Mouse (Mus musculus) liver, embryonic 15.5 days (tissue): ENCODE results near the gene Slc7a11. TPM values are rescaled to one million over a fixed set of nuclear protein-coding genes. Genes with fewer than 3 reads are reported as not detected.

Source experiments
- ATAC-seq: fragments of 200-750 bp; cut with Nextera tagmentation; 2 replicates; pipeline ENCODE4 v1.8.0; 2017; ENCODE audit warnings: moderate number of reproducible peaks, mild to moderate bottlenecking, moderate library complexity; ENCODE audit not compliant: insufficient read depth
- H3K27ac ChIP-seq: fragments of 300-500 bp; sonication (generic); replicated peaks from 2 replicates; pipeline ENCODE4 v1.5.1; 2015; ENCODE audit warnings: mild to moderate bottlenecking, inconsistent platforms
- H3K27me3 ChIP-seq: fragments of 300-500 bp; sonication (generic); 2 replicates; pipeline ENCODE4 v1.6.1; 2015; ENCODE audit warnings: mild to moderate bottlenecking, inconsistent platforms
- H3K36me3 ChIP-seq: fragments of 300-500 bp; sonication (generic); replicated peaks from 2 replicates; pipeline ENCODE4 v1.6.1; 2015; ENCODE audit warnings: moderate library complexity, mild to moderate bottlenecking, inconsistent platforms
- H3K4me1 ChIP-seq: fragments of 300-500 bp; sonication (generic); replicated peaks from 2 replicates; pipeline ENCODE4 v1.6.1; 2015; ENCODE audit warnings: inconsistent platforms
- H3K4me2 ChIP-seq: fragments of 300-500 bp; sonication (generic); 2 replicates; pipeline ENCODE4 v1.6.1; 2015; ENCODE audit warnings: moderate library complexity, mild to moderate bottlenecking, inconsistent platforms
- H3K4me3 ChIP-seq: fragments of 300-500 bp; sonication (generic); replicated peaks from 2 replicates; pipeline ENCODE4 v1.5.1; 2015; ENCODE audit warnings: mild to moderate bottlenecking, inconsistent platforms
- H3K9ac ChIP-seq: fragments of 300-500 bp; sonication (generic); 2 replicates; pipeline ENCODE4 v1.6.1; 2015; ENCODE audit warnings: moderate library complexity, mild to moderate bottlenecking, inconsistent platforms
- H3K9me3 ChIP-seq: fragments of 300-500 bp; sonication (generic); replicated peaks from 2 replicates; pipeline ENCODE4 v1.6.1; 2016; ENCODE audit warnings: inconsistent platforms
- WGBS: fragments of 180-500 bp; shearing (Covaris S2); methylation state at CpG from one replicate; pipeline ENCODE4 v1.1.7; 2015; ENCODE audit warnings: mixed read lengths; ENCODE audit not compliant: insufficient replicate concordance; 5-methylcytosine and 5-hydroxymethylcytosine counted together
- polyA plus RNA-seq: library from polyadenylated mRNA; unstranded; fragments of >200 nt; fragmentation: Nextera tagmentation; extraction: Ambion mirVana; gene quantifications from 2 replicates; pipeline ENCODE4 v1.2.1, GENCODE M21; 2015

Gene Slc7a11
- polyA plus RNA-seq, 1 experiment from 2014 or later: 0.13 TPM

- Histone ChIP-seq H3K4me1 (no peaks in the 10 kb centered on the region), H3K27ac (no peak overlapping the region), H3K9me3 (no peaks in the 10 kb centered on the region), H3K27me3 (no peaks in the 10 kb centered on the region), H3K9ac (no peak overlapping the region), H3K4me3 (no peak overlapping the region), H3K4me2 (no peak overlapping the region), H3K36me3 (no peaks in the 10 kb centered on the region)
- 61% methylated on average over 4 of the region's 4 CpGs for WGBS
- ATAC-seq: no peak
These were observed 459.8 kb downstream of the Slc7a11 start for GRCm38 (mm10) chr3:49983429-49984268.

DNA sequence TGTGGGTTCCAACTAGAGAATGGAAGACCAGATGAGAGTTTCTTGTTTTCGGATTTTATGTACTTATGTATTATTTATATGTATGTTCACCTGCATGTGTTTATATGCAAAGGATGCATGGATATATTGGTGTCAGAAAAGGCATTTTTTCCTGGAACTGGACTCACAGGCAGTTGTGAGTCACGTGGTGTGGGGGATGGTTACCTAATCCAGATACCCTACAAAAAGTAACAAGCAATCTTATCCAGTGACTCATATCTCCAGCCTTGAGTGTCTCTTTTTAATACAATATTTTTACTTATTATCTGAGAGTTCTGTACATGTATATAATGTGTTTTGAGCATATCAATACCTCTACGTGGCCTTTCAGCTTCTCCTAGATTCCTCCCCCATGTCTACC, 469.4 kb downstream of the Slc7a11 start:
- no peaks in the 10 kb centered on the region for H3K27me3 ChIP-seq
- ATAC-seq: no peak
- H3K27ac ChIP-seq: no peak overlapping the region
- WGBS: 56% methylated on average over 3 of the region's 3 CpGs
- no peak overlapping the region for H3K4me2 ChIP-seq
- H3K36me3 ChIP-seq: no peaks in the 10 kb centered on the region
- H3K9me3 ChIP-seq: no peaks in the 10 kb centered on the region
- H3K9ac ChIP-seq: no peak overlapping the region
- no peak overlapping the region for H3K4me3 ChIP-seq
- no peaks in the 10 kb centered on the region for H3K4me1 ChIP-seq

DNA sequence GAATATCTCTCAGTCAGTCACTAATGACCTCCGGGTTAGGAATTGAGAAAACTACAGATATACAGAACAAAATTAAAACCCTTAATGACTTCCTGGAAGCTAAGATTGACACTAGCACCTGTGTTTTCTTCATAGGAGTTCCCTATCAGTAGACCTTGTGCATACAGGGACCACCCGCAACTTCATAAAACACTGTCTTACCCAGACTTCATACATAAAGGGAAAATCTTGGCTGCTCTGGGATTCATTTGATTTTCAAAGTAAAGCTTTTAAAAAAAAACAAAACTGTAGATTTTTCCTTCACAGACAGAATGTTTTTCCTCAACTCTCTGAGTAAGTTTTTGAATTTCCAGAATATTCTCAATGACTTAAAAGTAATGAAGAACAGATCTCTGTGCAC, 477.8 kb downstream of the Slc7a11 start:
- Histone ChIP-seq H3K9ac (no peak overlapping the region), H3K4me1 (no peaks in the 10 kb centered on the region), H3K27ac (no peak overlapping the region), H3K27me3 (no peaks in the 10 kb centered on the region), H3K36me3 (no peaks in the 10 kb centered on the region), H3K9me3 (no peaks in the 10 kb centered on the region), H3K4me3 (no peak overlapping the region), H3K4me2 (no peak overlapping the region)
- no peak for ATAC-seq
- 69% methylated on average over 2 of the region's 2 CpGs for WGBS

DNA sequence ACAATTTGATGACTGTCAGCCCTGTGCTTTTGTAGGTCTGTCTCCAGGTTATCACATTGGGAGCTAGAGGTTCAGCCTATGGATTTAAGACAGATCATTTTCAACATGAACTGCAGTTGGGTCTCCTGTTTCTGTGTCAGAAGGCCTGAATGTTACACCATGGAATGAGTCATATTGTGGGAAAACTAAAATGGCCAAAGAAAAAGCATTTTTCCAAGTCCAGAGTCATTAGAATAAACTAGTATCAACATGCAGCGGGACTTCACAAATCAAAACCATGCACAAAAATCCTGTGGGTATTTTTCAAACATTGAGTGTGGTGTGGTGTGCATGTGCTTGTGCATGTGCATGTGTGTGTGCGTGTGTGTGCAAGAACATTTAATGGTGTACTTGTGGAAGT, 482.8 kb downstream of the Slc7a11 start:
- no peaks in the 10 kb centered on the region for H3K4me1 ChIP-seq
- no peaks in the 10 kb centered on the region for H3K27me3 ChIP-seq
- H3K9me3 ChIP-seq: no peaks in the 10 kb centered on the region
- no peak overlapping the region for H3K27ac ChIP-seq
- no peak overlapping the region for H3K4me2 ChIP-seq
- H3K9ac ChIP-seq: no peak overlapping the region
- H3K36me3 ChIP-seq: no peaks in the 10 kb centered on the region
- H3K4me3 ChIP-seq: no peak overlapping the region
- WGBS: 59% methylated on average over 2 of the region's 2 CpGs
- no peak for ATAC-seq

- ATAC-seq: no peak
- no peak overlapping the region for H3K27ac ChIP-seq
- 27% methylated on average over 2 of the region's 2 CpGs for WGBS
These were observed 496.6 kb downstream of the Slc7a11 start for GRCm38 (mm10) chr3:49946845-49947244.

DNA sequence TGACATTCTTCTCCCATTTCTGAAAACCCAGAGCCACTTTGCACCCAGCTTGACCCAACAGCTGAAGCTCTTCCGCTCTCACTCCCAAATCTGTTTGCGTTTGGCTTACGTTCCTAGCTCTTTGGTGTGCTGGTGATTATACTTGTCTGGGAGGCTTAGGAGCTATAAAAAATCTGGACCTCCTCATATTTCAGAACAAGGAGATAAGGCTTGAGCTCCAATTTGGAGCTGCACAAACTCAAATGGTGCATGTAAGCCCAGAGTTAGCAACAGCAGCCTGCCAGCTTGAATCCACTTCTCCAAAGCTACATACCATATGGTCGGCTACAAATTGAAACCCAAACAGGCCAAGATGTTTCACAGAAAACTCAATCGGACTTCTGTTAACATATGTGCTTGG, 498.6 kb downstream of the Slc7a11 start:
- 64% methylated on average over 5 of the region's 5 CpGs for WGBS
- Histone ChIP-seq H3K36me3 (no peaks in the 10 kb centered on the region), H3K9me3 (no peaks in the 10 kb centered on the region), H3K4me2 (no peak overlapping the region), H3K27ac (no peak overlapping the region), H3K4me3 (no peak overlapping the region), H3K9ac (no peak overlapping the region), H3K4me1 (no peaks in the 10 kb centered on the region), H3K27me3 (no peaks in the 10 kb centered on the region)
- no peak for ATAC-seq

More at GRCm38 (mm10) chr3:49946845-49947244, 496.6 kb downstream of the Slc7a11 start:
- Histone ChIP-seq H3K4me3 (no peak overlapping the region), H3K4me2 (no peak overlapping the region), H3K9ac (no peak overlapping the region), H3K4me1 (no peaks in the 10 kb centered on the region), H3K9me3 (no peaks in the 10 kb centered on the region), H3K27me3 (no peaks in the 10 kb centered on the region), H3K36me3 (no peaks in the 10 kb centered on the region)

GRCm38 (mm10) chr3:49937611-49938010, 505.8 kb downstream of the Slc7a11 start:
- WGBS: 65% methylated on average over 2 of the region's 2 CpGs
- no peak overlapping the region for H3K4me3 ChIP-seq
- H3K9me3 ChIP-seq: no peaks in the 10 kb centered on the region
- H3K27ac ChIP-seq: no peak overlapping the region
- H3K9ac ChIP-seq: no peak overlapping the region
- H3K4me2 ChIP-seq: no peak overlapping the region
- H3K36me3 ChIP-seq: no peaks in the 10 kb centered on the region
- no peaks in the 10 kb centered on the region for H3K27me3 ChIP-seq
- no peaks in the 10 kb centered on the region for H3K4me1 ChIP-seq
- no peak for ATAC-seq

- Histone ChIP-seq H3K4me3 (no peak overlapping the region), H3K36me3 (no peaks in the 10 kb centered on the region), H3K27ac (no peak overlapping the region), H3K9me3 (no peaks in the 10 kb centered on the region), H3K4me2 (no peak overlapping the region), H3K9ac (no peak overlapping the region), H3K27me3 (no peaks in the 10 kb centered on the region), H3K4me1 (no peaks in the 10 kb centered on the region)
- no peak for ATAC-seq
These were observed 513.9 kb downstream of the Slc7a11 start for GRCm38 (mm10) chr3:49929496-49929895.

DNA sequence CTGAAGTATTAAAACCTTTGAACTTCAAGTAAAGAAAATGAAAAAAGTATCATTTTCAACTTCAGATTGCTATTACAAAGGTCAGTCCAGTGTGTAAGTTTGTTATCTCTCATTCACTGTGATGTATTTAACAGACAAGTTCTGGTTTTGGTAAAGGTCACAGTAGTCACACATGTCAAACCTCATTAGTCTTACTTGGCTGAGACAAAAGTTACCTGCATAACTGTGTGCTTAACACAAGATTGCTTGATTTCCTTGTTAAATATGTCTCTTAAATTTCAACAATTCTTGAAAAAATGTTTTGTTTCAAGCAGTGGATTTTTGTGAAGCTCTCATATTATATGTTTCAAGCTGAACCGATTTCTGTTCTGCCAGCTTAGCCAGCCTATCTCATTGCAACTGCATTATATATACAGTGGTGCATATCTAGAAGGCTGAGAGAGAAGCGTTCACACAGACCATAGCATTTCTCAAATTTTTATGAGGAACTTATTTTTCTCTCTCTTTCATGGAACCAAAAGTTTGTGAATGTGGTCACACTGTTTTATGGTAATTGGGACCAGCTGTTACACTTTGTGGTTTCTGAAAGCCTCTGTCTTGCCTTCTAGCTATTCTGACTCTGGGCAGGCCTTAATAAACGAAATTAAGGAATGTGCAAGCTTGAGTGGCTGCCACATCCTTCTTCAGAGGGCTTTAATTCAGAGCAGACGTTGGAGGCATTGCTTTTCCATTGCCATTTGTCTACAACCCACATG, 514.7 kb downstream of the Slc7a11 start:
- H3K4me1 ChIP-seq: no peaks in the 10 kb centered on the region
- no peak overlapping the region for H3K9ac ChIP-seq
- no peak overlapping the region for H3K27ac ChIP-seq
- H3K4me2 ChIP-seq: no peak overlapping the region
- H3K9me3 ChIP-seq: no peaks in the 10 kb centered on the region
- H3K36me3 ChIP-seq: no peaks in the 10 kb centered on the region
- ATAC-seq: no peak
- H3K4me3 ChIP-seq: no peak overlapping the region
- WGBS: 28% methylated on average over 4 of the region's 4 CpGs
- no peaks in the 10 kb centered on the region for H3K27me3 ChIP-seq

DNA sequence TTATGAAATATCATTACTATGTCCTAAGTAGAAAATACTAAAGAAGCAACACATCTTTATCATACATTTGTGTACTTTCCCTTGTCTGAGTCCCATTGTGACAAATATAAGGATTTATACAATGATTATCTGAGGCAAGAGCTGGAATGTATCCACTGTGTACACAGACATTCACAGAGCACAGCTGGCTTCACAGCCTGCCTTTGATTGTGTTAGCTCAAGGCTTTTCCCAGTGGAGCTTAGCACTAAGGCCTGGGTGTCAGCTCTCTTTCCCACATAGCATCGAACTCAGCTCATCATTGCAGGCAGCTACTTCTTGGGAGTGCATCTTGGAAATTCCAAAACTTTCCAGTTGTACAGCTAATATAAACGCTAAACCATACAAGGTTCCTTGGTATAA, 529.5 kb downstream of the Slc7a11 start:
- WGBS: 47% methylated on average over 2 of the region's 2 CpGs
- no peak overlapping the region for H3K9ac ChIP-seq
- H3K4me3 ChIP-seq: no peak overlapping the region
- H3K9me3 ChIP-seq: no peaks in the 10 kb centered on the region
- H3K4me1 ChIP-seq: no peaks in the 10 kb centered on the region
- no peak overlapping the region for H3K4me2 ChIP-seq
- H3K27ac ChIP-seq: no peak overlapping the region
- no peak for ATAC-seq
- H3K27me3 ChIP-seq: no peaks in the 10 kb centered on the region
- no peaks in the 10 kb centered on the region for H3K36me3 ChIP-seq

GRCm38 (mm10) chr3:49910922-49911321, 532.5 kb downstream of the Slc7a11 start:
- Histone ChIP-seq H3K4me1 (no peaks in the 10 kb centered on the region), H3K27me3 (no peaks in the 10 kb centered on the region), H3K27ac (no peak overlapping the region), H3K9ac (no peak overlapping the region), H3K4me3 (no peak overlapping the region), H3K4me2 (no peak overlapping the region), H3K36me3 (no peaks in the 10 kb centered on the region), H3K9me3 (no peaks in the 10 kb centered on the region)
- no peak for ATAC-seq
- WGBS: 72% methylated on average over 1 of the region's 1 CpGs
